Mouse (Mus musculus): Measurements from ENCODE around the gene Gm21863.
"Not testable (repeated sequence)": the region's sequence is repeated elsewhere in the genome, so short reads cannot be mapped to it uniquely, and the experiment has no call there.

Gene Gm21863

DNA sequence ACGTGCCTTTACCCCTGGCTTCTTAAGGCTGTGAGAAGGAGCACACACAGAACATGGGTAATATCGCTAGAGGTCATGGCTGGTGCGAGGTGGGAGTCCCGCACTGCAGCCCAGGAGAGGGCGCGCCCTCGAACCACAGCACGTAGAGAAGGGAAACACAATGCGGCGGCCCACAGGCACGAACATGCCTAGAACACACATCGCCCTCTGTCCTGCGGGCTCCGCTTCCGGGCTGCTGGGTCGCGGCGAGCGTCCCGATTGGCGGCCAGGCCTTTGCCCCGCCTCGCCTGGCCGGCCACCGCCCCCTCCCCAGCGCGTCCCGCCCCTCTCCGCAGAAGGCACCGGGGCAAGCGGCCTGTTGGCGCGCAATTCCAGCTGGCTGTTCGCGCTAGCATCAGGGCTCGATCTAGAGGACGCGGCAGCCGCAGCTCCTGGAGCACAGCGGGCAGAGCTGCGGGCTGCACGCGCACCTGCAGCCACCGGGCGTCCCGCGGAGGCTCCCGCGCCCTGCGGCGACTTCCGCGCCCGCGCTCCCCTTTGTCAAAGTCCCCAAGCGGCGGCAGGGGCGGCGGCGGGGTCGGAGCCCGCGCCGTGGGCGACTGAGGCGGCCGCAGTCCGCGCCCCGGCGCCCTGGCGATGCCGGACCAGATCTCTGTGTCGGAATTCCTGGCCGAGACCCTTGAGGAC, at the start of gene Gm21863:
Gene Gm21863 (plus strand): TSS at position 637 of the 687 bp plus-strand sequence.
- not testable (repeated sequence) for DNase-seq (ENCODE audit: low spot score)

DNA sequence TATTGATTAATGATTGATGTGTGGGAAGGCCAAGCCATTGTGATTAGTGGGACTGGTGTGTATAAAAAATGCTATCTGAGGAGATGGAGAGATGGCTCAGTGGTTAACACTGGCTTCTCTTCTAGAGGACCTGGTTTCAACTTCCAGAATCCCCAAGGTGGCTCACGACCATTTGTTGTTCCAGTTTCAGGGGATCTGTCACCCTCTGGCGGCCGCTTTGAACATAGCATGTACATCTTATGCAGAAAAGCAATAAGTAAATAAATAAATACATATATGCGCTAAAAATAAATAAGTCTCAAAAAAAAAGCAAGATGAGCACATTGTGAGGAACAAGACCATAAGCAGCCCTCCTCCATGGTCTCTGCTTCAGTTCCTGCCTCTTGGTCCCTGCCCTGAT, 26.3 kb upstream of the Gm21863 start:
- DNase-seq (ENCODE audit: low spot score): not testable (repeated sequence)

Measured in c-Kit-positive CD71-positive TER-119-positive erythroid progenitor cells, embryonic 14.5 days (primary cell).